ENCODE assay signal across 15 mouse cellular contexts in genomic region chr3:134222593-134222992, GRCm38 (mm10).
"Had no signal": no experiment of that assay in that cellular context is flagged by ENCODE, and none has a peak within 500 bp of the region (broad histone marks: within the 10 kb centered on the region; RNA-seq: fewer than 3 reads in every experiment).

No protein-coding gene starts in this region.

- H3K36me3 ChIP-seq: neural tube, embryonic 15.5 days; stomach, embryonic 15.5 days had no signal

- H3K9ac ChIP-seq: neural tube, embryonic 15.5 days; stomach, embryonic 15.5 days had no signal

- H3K27ac ChIP-seq: neural tube, embryonic 15.5 days; stomach, embryonic 15.5 days; stomach, postnatal 0 days had no signal

- H3K27me3 ChIP-seq: neural tube, embryonic 15.5 days; stomach, embryonic 15.5 days had no signal

- H3K4me1 ChIP-seq: neural tube, embryonic 15.5 days; stomach, embryonic 15.5 days had no signal

- H3K4me2 ChIP-seq: neural tube, embryonic 15.5 days; stomach, embryonic 15.5 days had no signal

- DNase-seq: retina, postnatal 1 day; right cerebral cortex, adult 18-20 months; right cerebral cortex, postnatal 14 days; right cerebral cortex, postnatal 25 days; right cerebral cortex, postnatal 4 days; spleen, adult 18-20 months; thymus, adult 18-20 months; thymus, adult 2 months; thymus, postnatal 14 days; thymus, postnatal 25 days; thymus, postnatal 36 days; thymus, postnatal 4 days had no signal

- H3K9me3 ChIP-seq: neural tube, embryonic 15.5 days; stomach, embryonic 15.5 days had no signal

- H3K4me3 ChIP-seq: neural tube, embryonic 15.5 days; stomach, embryonic 15.5 days had no signal
